Mouse (Mus musculus): ENCODE measurements around the gene Rapgef3.

DNA sequence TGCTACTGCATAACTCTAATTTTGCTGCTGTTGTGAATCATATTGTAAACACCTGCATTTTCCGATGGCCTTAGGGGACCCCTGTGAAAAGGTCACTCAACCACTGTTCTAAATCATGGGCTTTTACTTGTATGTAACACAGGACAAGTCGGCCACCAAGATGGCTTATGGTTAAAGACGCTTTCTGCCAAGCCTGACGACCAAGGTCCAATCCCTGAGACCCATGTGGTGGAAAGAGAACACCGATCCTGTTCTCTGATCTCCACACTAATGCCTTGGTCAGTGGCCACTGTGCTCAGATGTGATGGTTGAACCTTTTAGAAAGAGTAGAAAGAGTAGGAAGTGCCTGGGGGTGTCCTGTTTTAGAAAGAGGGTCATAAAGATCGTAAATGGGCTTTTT is 9.1 kb upstream of the Rapgef3 start:
- no peak for TF ChIP-seq CTCF (IDR thresholded peaks at IDR 0.05; ENCODE audit: borderline replicate concordance, insufficient read depth, low read depth, low read length)
- no peak for TF ChIP-seq POLR2A (IDR thresholded peaks at IDR 0.05; ENCODE audit: borderline replicate concordance, insufficient read depth, low read length)
